Mouse (Mus musculus) liver, postnatal 0 days (tissue): ENCODE measurements around the gene Fgd5.

Source experiments
- CTCF ChIP-seq: sonication (generic); IDR thresholded peaks from 2 replicates; pipeline ENCODE4 v1.5.1; 2016; ENCODE audit warnings: antibody characterized with exemption, low read depth
- EP300 ChIP-seq: IDR thresholded peaks from 2 replicates; pipeline ENCODE4 v1.6.1; 2016; ENCODE audit warnings: antibody characterized with exemption, low read depth, mild to moderate bottlenecking

- TF ChIP-seq EP300, result no peak
- no peak for TF ChIP-seq CTCF
Measured at GRCm38 (mm10) chr6:91990101-91990500, 11.4 kb downstream of the Fgd5 start.
